Mouse (Mus musculus): ENCODE results near the gene Adgrf5. TPM values are rescaled to one million over a fixed set of nuclear protein-coding genes. Genes with fewer than 3 reads are reported as not detected.
A peak's percentile ranks its signal among the peaks of the same experiment; 100 is the strongest.

Adgrf5 gene
- polyA plus RNA-seq, 1 experiment, result not detected

DNA sequence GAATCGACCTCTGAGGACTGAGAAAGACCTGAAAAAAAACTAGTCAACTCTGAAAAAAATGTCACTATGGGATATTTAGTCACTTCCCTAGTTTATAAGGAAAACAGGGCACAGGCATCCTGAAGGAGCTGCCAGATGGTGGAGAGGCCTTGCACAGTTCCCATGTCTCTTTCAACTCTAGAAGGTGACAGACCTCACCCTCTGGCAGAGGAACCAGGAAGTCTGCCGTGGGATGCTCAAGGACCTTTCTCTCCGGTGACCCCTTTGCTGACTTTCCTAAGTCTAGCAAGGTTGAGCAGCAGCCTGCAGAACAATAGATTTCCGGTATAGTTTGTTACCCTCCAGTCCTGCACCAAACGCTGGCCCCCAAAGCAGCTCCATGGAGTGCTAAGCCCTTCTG lies 71.4 kb downstream of the Adgrf5 start:
- H3K36me3 ChIP-seq (replicated peaks; ENCODE audit: low read length), result no peaks in the 10 kb centered on the region
- no peaks in the 10 kb centered on the region for H3K4me1 ChIP-seq
- TF ChIP-seq FLI1 (IDR thresholded peaks at IDR 0.05; ENCODE audit: low read length) (no peak), GATA1 (IDR thresholded peaks at IDR 0.05; ENCODE audit: borderline replicate concordance, low read length) (no peak)
- no peak overlapping the region for H3K4me3 ChIP-seq (replicated peaks)
- no peaks in the 10 kb centered on the region for H3K27me3 ChIP-seq (replicated peaks)
- H3K9me3 ChIP-seq, result peaks cover 24% of the 10 kb centered on the region

DNA sequence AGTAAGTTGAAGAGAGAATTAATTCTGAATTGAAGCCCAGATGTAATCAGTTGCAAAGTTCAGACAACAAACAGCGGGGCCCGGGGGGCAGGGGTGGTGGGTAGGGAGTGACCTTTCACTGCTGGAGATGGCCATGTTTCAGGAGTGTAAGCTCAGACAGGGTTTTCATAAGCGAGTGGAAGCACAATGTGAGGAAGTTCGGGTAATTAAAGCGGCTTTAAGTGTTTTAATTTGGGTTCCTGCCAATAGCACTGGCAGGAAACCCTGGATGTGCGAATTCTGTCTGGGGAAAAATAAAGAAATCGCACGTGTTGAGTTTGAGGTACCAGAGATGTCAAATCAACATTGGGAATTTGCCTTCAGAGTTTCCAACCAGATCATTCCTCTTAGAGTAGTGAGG lies 74.2 kb downstream of the Adgrf5 start:
- no peak overlapping the region for H3K4me3 ChIP-seq (replicated peaks)
- peaks cover 32% of the 10 kb centered on the region for H3K9me3 ChIP-seq
- TF ChIP-seq GATA1 (IDR thresholded peaks at IDR 0.05; ENCODE audit: borderline replicate concordance, low read length), result no peak
- H3K27me3 ChIP-seq (replicated peaks), result no peaks in the 10 kb centered on the region
- H3K4me1 ChIP-seq, result no peaks in the 10 kb centered on the region
- H3K36me3 ChIP-seq (replicated peaks; ENCODE audit: low read length), result no peaks in the 10 kb centered on the region

DNA sequence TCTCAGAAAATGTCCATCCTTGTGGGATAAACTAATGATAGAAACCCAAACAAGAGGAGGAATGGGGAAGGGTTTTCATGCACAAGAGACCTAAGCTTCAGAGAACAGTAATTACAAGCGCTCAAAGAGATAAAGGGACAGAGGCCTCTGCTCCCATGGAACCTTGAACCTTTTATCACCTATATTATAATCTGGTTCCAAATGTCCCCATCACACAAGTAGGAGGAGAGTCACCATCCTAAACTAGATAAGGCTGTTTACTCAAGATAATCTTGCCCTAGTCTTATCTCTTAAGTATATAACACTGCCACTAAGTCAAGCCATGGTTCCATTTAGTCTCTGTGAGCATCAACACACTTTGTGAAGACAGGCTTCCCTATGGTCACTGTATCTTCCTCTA lies 91.0 kb downstream of the Adgrf5 start:
- TF ChIP-seq GATA1 (IDR thresholded peaks at IDR 0.05; ENCODE audit: borderline replicate concordance, low read length), result no peak
- no peak for TF ChIP-seq FLI1 (IDR thresholded peaks at IDR 0.05; ENCODE audit: low read length)
- Histone ChIP-seq H3K4me1 (no peaks in the 10 kb centered on the region), H3K9me3 (peaks cover 17% of the 10 kb centered on the region), H3K4me3 (replicated peaks) (no peak overlapping the region), H3K36me3 (replicated peaks; ENCODE audit: low read length) (no peaks in the 10 kb centered on the region), H3K27me3 (replicated peaks) (no peaks in the 10 kb centered on the region)

DNA sequence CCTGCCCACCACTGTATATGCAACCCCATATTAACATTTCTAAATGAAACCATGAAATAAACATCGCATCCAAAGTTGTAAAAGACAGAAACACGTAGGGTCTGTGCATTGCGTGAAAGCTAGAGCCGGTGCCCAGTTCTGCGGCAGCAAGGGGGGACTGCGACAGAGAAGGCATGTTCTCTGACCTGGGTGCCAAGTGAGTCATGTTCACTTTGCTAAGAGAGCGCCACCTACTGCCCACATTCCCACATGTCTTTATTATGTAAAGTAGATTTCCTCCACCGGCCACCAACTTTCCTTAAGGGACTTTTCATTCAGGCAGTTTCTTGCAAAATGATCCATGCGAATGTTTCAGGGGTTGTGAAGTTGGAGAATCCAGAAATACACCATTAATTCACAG lies 98.3 kb downstream of the Adgrf5 start:
- H3K4me3 ChIP-seq (replicated peaks), result peak overlapping the region; percentile 69
- H3K36me3 ChIP-seq (replicated peaks; ENCODE audit: low read length), result no peaks in the 10 kb centered on the region
- H3K27me3 ChIP-seq (replicated peaks), result no peaks in the 10 kb centered on the region
- H3K9me3 ChIP-seq, result no peaks in the 10 kb centered on the region
- H3K4me1 ChIP-seq, result peaks cover 4% of the 10 kb centered on the region; the same call in 1 of the 2 replicates
- TF ChIP-seq FLI1 (IDR thresholded peaks at IDR 0.05; ENCODE audit: low read length) (no peak), GATA1 (IDR thresholded peaks at IDR 0.05; ENCODE audit: borderline replicate concordance, low read length) (no peak)

DNA sequence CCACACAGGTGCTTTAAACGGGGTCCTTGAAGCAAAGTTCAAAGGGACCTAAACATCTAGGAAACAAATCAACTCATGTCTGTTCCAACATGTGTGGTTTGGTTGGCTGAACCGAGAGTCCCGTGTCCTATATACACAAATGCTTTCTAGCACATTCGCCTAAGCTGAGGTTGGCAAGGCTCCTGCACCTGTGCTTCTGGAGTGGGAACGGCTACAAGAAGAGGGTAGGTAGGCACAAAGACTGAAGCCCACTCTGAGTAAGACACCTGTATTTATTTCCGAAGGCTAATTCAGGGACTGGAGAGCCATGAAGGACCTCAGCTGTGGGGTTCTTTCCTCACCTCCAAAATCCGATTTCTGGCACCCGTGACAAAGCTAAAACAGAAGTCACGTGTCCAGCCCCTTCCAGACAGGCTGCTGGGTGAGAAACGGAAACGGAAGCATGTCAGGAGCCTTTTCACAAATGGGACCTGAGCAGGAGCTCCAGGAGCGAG lies 99.5 kb downstream of the Adgrf5 start:
- Histone ChIP-seq H3K36me3 (replicated peaks; ENCODE audit: low read length) (no peaks in the 10 kb centered on the region), H3K4me1 (peaks cover 4% of the 10 kb centered on the region; the same call in 1 of the 2 replicates), H3K27me3 (replicated peaks) (no peaks in the 10 kb centered on the region), H3K4me3 (replicated peaks) (no peak overlapping the region), H3K9me3 (no peaks in the 10 kb centered on the region)
- TF ChIP-seq FLI1 (IDR thresholded peaks at IDR 0.05; ENCODE audit: low read length) (no peak), GATA1 (IDR thresholded peaks at IDR 0.05; ENCODE audit: borderline replicate concordance, low read length) (no peak)

DNA sequence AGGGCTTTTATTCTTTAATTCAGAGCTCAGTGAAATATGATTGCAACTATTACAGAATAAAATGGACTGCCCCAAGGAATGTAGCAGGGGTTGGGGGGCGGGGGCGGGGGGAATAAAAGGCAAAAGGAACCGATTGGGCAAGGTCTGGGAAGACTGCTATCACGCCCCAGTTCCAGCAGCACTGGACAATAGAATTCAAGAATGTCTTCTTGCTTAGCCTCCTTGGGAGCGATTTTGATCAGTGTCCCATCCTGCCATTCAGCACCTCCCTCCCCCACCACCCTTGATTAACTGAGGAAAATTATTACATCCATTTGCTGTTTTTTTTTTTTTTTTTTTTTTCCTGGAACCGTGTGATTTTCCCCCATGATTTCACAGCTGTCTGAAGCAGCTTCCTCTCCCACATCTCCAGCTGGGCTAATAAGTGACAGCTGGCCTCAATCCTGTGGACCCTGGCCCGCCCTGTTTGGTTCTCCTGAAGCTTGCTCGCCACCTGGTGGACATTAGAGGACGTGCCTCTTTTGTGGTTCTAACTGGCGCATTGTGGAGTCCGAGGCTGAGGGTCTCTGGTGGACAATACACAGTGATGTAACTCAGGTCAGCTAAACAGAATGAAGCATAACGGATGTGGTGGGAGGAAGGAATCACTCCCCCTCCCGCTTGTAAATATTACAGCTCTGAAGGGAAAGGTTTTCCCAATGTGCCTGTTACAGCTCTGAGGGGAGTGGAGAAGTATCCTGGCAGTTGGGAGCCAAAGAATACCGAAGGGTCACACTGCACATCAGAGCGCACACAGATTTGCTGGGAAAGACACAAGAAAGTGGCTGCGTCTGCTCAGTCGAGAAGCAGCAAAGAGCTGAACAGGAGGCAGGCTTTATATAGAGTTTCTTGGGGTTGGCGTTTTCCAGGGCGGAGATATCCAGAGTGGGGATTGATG lies 100.3 kb downstream of the Adgrf5 start:
- TF ChIP-seq GATA1 (IDR thresholded peaks at IDR 0.05; ENCODE audit: borderline replicate concordance, low read length) (no peak), FLI1 (IDR thresholded peaks at IDR 0.05; ENCODE audit: low read length) (no peak)
- H3K36me3 ChIP-seq (replicated peaks; ENCODE audit: low read length), result no peaks in the 10 kb centered on the region
- H3K27me3 ChIP-seq (replicated peaks), result no peaks in the 10 kb centered on the region
- no peak overlapping the region for H3K4me3 ChIP-seq (replicated peaks)
- H3K9me3 ChIP-seq, result no peaks in the 10 kb centered on the region
- H3K4me1 ChIP-seq, result peaks cover 4% of the 10 kb centered on the region; the same call in 1 of the 2 replicates

DNA sequence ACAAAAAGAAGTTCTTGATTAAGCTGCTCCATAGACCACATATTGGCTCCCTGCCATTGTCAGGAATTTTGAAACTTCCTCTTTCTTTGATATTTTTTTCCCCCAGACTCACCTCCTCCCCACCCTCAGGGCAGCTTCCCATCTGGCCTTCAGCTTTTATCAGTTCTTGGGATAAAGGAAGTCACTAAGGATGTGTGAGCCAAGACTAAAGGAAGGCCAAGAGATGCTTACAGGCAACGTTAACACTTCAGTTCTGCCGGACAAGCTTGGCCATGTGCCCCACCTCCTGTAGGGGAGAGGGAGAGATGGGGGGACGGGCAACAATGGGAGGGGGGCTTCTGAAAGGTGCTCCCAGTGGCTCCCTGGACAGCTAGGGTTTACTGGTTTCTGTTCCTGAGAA lies 109.8 kb downstream of the Adgrf5 start:
- Histone ChIP-seq H3K4me1 (no peaks in the 10 kb centered on the region), H3K9me3 (no peaks in the 10 kb centered on the region), H3K27me3 (replicated peaks) (no peaks in the 10 kb centered on the region), H3K36me3 (replicated peaks; ENCODE audit: low read length) (no peaks in the 10 kb centered on the region), H3K4me3 (replicated peaks) (no peak overlapping the region)
- no peak for TF ChIP-seq GATA1 (IDR thresholded peaks at IDR 0.05; ENCODE audit: borderline replicate concordance, low read length)

DNA sequence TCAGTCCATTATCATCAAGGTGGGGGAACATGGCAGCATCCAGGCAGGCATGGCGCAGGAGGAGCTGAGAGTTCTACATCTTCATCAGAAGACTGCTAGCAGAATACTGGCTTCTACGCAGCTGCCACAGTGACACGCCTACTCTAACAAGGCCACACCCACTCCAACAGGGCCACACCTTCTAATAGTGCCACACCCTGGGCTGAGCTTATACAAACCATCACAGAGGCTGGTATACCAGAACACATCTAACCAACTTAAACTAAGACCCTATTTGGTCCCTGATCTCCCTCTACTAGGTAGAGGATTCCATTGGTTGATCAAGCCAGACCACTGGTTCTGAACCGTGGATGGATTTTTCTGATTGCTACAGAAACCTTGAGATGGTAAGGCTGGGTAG lies 112.3 kb downstream of the Adgrf5 start:
- no peaks in the 10 kb centered on the region for H3K4me1 ChIP-seq
- TF ChIP-seq GATA1 (IDR thresholded peaks at IDR 0.05; ENCODE audit: borderline replicate concordance, low read length) (no peak), FLI1 (IDR thresholded peaks at IDR 0.05; ENCODE audit: low read length) (no peak)
- H3K27me3 ChIP-seq (replicated peaks), result no peaks in the 10 kb centered on the region
- H3K9me3 ChIP-seq, result no peaks in the 10 kb centered on the region
- no peak overlapping the region for H3K4me3 ChIP-seq (replicated peaks)
- H3K36me3 ChIP-seq (replicated peaks; ENCODE audit: low read length), result no peaks in the 10 kb centered on the region

DNA sequence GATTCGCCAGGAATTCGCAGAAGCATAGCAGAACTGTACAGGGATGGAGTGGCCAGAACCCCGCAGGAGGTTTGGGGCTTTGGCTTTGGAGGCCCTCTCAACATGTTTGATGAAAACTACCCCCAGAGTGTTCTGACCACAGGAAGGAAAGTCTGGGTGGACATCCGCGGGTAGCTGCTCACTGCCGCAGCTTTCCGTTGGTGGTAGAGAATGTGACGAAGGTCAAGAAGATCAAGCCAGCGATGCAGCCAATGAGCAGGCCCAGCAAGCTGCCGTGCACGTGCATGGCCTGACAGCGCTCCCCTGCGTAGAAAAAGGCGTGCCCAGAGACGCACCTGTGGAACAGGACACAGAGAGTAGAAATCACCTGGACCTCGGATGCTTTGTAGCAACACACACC lies 114.5 kb downstream of the Adgrf5 start:
- H3K9me3 ChIP-seq, result no peaks in the 10 kb centered on the region
- no peaks in the 10 kb centered on the region for H3K36me3 ChIP-seq (replicated peaks; ENCODE audit: low read length)
- H3K4me3 ChIP-seq (replicated peaks), result no peak overlapping the region
- H3K27me3 ChIP-seq (replicated peaks), result no peaks in the 10 kb centered on the region
- no peak for TF ChIP-seq GATA1 (IDR thresholded peaks at IDR 0.05; ENCODE audit: borderline replicate concordance, low read length)
- TF ChIP-seq FLI1 (IDR thresholded peaks at IDR 0.05; ENCODE audit: low read length), result no peak
- H3K4me1 ChIP-seq, result no peaks in the 10 kb centered on the region

DNA sequence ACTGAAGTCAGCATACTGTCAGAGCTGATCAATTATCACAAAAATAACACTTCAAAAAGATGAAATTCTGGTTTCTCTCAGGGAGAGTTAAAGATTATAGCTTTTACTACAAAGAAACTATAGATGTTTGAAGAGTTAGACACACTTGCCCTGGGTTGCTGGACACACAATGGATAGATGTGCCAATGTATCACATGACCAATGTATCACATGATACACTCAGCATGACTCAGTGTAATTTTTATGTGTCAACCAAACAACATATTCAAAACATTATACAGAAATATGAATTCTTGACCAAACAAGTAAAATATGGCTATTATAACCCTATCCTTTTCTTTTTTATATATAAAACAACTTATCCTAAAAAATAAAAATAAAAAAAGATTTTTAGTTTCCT lies 117.4 kb downstream of the Adgrf5 start:
- no peak for TF ChIP-seq GATA1 (IDR thresholded peaks at IDR 0.05; ENCODE audit: borderline replicate concordance, low read length)
- TF ChIP-seq FLI1 (IDR thresholded peaks at IDR 0.05; ENCODE audit: low read length), result no peak
- no peaks in the 10 kb centered on the region for H3K27me3 ChIP-seq (replicated peaks)
- no peaks in the 10 kb centered on the region for H3K36me3 ChIP-seq (replicated peaks; ENCODE audit: low read length)
- no peaks in the 10 kb centered on the region for H3K9me3 ChIP-seq
- no peaks in the 10 kb centered on the region for H3K4me1 ChIP-seq
- H3K4me3 ChIP-seq (replicated peaks), result no peak overlapping the region

Measured in megakaryocyte, embryonic 14.5 days (primary cell).